Mouse (Mus musculus): ENCODE data around the gene Gm20489. TPM values are rescaled to one million over a fixed set of nuclear protein-coding genes. Genes with fewer than 3 reads are reported as not detected.

Gene Gm20489
- polyA plus RNA-seq, 1 experiment from 2014 or later: not detected

- H3K4me2 ChIP-seq (ENCODE audit: low read length): peak overlapping the region; percentile 44
- WGBS: 22% methylated on average over 6 of the region's 6 CpGs
- ATAC-seq (replicated peaks; ENCODE audit: low FRiP score, low TSS enrichment, low read depth) (no peak), DNase-seq (ENCODE audit: low spot score) (no peak)
- no peaks in the 10 kb centered on the region for H3K4me1 ChIP-seq (replicated peaks; ENCODE audit: control insufficient read depth, insufficient read depth, low read length)
- 0 out of 2 replicates have a peak overlapping the region, but pooled peaks have one; percentile 56 for H3K9ac ChIP-seq (ENCODE audit: low read length)
- H3K27me3 ChIP-seq (replicated peaks; ENCODE audit: control insufficient read depth, insufficient read depth, low read length): 0 out of 2 replicates have a peak, but pooled peaks cover 3% of the 10 kb centered on the region
- H3K9me3 ChIP-seq (ENCODE audit: control insufficient read depth, low read length): no peaks in the 10 kb centered on the region
- H3K4me3 ChIP-seq (ENCODE audit: low read depth, low read length): peak overlapping the region; percentile 48
- peaks cover 15% of the 10 kb centered on the region for H3K36me3 ChIP-seq (ENCODE audit: control insufficient read depth, insufficient read depth, low read length)
- H3K27ac ChIP-seq (ENCODE audit: low read depth): no peak overlapping the region
Measured at GRCm38 (mm10) chrX:101273410-101273809, 4.6 kb upstream of the Gm20489 start.

GRCm38 (mm10) chrX:101268025-101268754, 633 bp downstream of the Gm20489 start, which contains the start of gene Il2rg:
Gene Il2rg (minus strand): TSS chrX:101268255.
- no peak for ATAC-seq (replicated peaks; ENCODE audit: low FRiP score, low TSS enrichment, low read depth)
- H3K27ac ChIP-seq (ENCODE audit: low read depth): no peak within 1 kb of the TSS
- no peak for DNase-seq (ENCODE audit: low spot score)
- no peak within 1 kb of the TSS for H3K9ac ChIP-seq (ENCODE audit: low read length)
- no peaks in the 10 kb centered on the region for H3K36me3 ChIP-seq (ENCODE audit: control insufficient read depth, insufficient read depth, low read length)
- H3K4me3 ChIP-seq (ENCODE audit: low read depth, low read length): no peak within 1 kb of the TSS
- no peaks in the 10 kb centered on the region for H3K4me1 ChIP-seq (replicated peaks; ENCODE audit: control insufficient read depth, insufficient read depth, low read length)
- 44% methylated on average over 5 of the region's 5 CpGs for WGBS
- H3K9me3 ChIP-seq (ENCODE audit: control insufficient read depth, low read length): no peaks in the 10 kb centered on the region
- no peak within 1 kb of the TSS for H3K4me2 ChIP-seq (ENCODE audit: low read length)
- no peaks in the 10 kb centered on the region; the same call in 1 of the 2 replicates for H3K27me3 ChIP-seq (replicated peaks; ENCODE audit: control insufficient read depth, insufficient read depth, low read length)

GRCm38 (mm10) chrX:101266631-101267030, 2.2 kb downstream of the Gm20489 start:
- H3K4me2 ChIP-seq (ENCODE audit: low read length): no peak overlapping the region
- 81% methylated on average over 6 of the region's 6 CpGs for WGBS
- no peaks in the 10 kb centered on the region; the same call in 1 of the 2 replicates for H3K27me3 ChIP-seq (replicated peaks; ENCODE audit: control insufficient read depth, insufficient read depth, low read length)
- H3K36me3 ChIP-seq (ENCODE audit: control insufficient read depth, insufficient read depth, low read length): no peaks in the 10 kb centered on the region
- no peaks in the 10 kb centered on the region for H3K9me3 ChIP-seq (ENCODE audit: control insufficient read depth, low read length)
- H3K9ac ChIP-seq (ENCODE audit: low read length): no peak overlapping the region
- H3K4me3 ChIP-seq (ENCODE audit: low read depth, low read length): no peak overlapping the region
- no peak for DNase-seq (ENCODE audit: low spot score)
- H3K27ac ChIP-seq (ENCODE audit: low read depth): no peak overlapping the region
- no peak for ATAC-seq (replicated peaks; ENCODE audit: low FRiP score, low TSS enrichment, low read depth)
- H3K4me1 ChIP-seq (replicated peaks; ENCODE audit: control insufficient read depth, insufficient read depth, low read length): no peaks in the 10 kb centered on the region

- H3K4me2 ChIP-seq (ENCODE audit: low read length): no peak within 1 kb of the TSS
- no peaks in the 10 kb centered on the region; the same call in 1 of the 2 replicates for H3K27me3 ChIP-seq (replicated peaks; ENCODE audit: control insufficient read depth, insufficient read depth, low read length)
- H3K27ac ChIP-seq (ENCODE audit: low read depth): no peak within 1 kb of the TSS
- ATAC-seq (replicated peaks; ENCODE audit: low FRiP score, low TSS enrichment, low read depth) (no peak), DNase-seq (ENCODE audit: low spot score) (no peak)
- 88% methylated on average over 1 of the region's 1 CpGs for WGBS
- H3K4me3 ChIP-seq (ENCODE audit: low read depth, low read length): no peak within 1 kb of the TSS
- H3K36me3 ChIP-seq (ENCODE audit: control insufficient read depth, insufficient read depth, low read length): 0 out of 2 replicates have a peak, but pooled peaks cover 1% of the 10 kb centered on the region
- H3K4me1 ChIP-seq (replicated peaks; ENCODE audit: control insufficient read depth, insufficient read depth, low read length): 0 out of 2 replicates have a peak, but pooled peaks cover 5% of the 10 kb centered on the region
- H3K9me3 ChIP-seq (ENCODE audit: control insufficient read depth, low read length): no peaks in the 10 kb centered on the region
- H3K9ac ChIP-seq (ENCODE audit: low read length): no peak within 1 kb of the TSS
Measured at GRCm38 (mm10) chrX:101263892-101264291, 4.9 kb downstream of the Gm20489 start, which contains the start of gene Gm614. Gene Gm614 (minus strand): TSS chrX:101263992.

GRCm38 (mm10) chrX:101260441-101261325, 8.1 kb downstream of the Gm20489 start:
- DNase-seq (ENCODE audit: low spot score) (peak; percentile 58), ATAC-seq (replicated peaks; ENCODE audit: low FRiP score, low TSS enrichment, low read depth) (peak; percentile 81)
- peak overlapping the region; percentile 64 for H3K27ac ChIP-seq (ENCODE audit: low read depth)
- no peak overlapping the region for H3K9ac ChIP-seq (ENCODE audit: low read length)
- no peak overlapping the region for H3K4me3 ChIP-seq (ENCODE audit: low read depth, low read length)
- no peaks in the 10 kb centered on the region for H3K9me3 ChIP-seq (ENCODE audit: control insufficient read depth, low read length)
- 0 out of 2 replicates have a peak, but pooled peaks cover 2% of the 10 kb centered on the region for H3K27me3 ChIP-seq (replicated peaks; ENCODE audit: control insufficient read depth, insufficient read depth, low read length)
- H3K36me3 ChIP-seq (ENCODE audit: control insufficient read depth, insufficient read depth, low read length): 0 out of 2 replicates have a peak, but pooled peaks cover 6% of the 10 kb centered on the region
- H3K4me2 ChIP-seq (ENCODE audit: low read length): no peak overlapping the region
- H3K4me1 ChIP-seq (replicated peaks; ENCODE audit: control insufficient read depth, insufficient read depth, low read length): peaks cover 5% of the 10 kb centered on the region; the same call in 1 of the 2 replicates
- WGBS: 11% methylated on average over 10 of the region's 13 CpGs

GRCm38 (mm10) chrX:101256603-101257002, 12.2 kb downstream of the Gm20489 start:
- H3K4me3 ChIP-seq (ENCODE audit: low read depth, low read length): no peak overlapping the region
- H3K36me3 ChIP-seq (ENCODE audit: control insufficient read depth, insufficient read depth, low read length): 0 out of 2 replicates have a peak, but pooled peaks cover 6% of the 10 kb centered on the region
- H3K27ac ChIP-seq (ENCODE audit: low read depth): no peak overlapping the region
- 0 out of 2 replicates have a peak, but pooled peaks cover 6% of the 10 kb centered on the region for H3K27me3 ChIP-seq (replicated peaks; ENCODE audit: control insufficient read depth, insufficient read depth, low read length)
- DNase-seq (ENCODE audit: low spot score) (no peak), ATAC-seq (replicated peaks; ENCODE audit: low FRiP score, low TSS enrichment, low read depth) (no peak)
- no peak overlapping the region for H3K9ac ChIP-seq (ENCODE audit: low read length)
- no peak overlapping the region; the same call in 1 of the 2 replicates for H3K4me2 ChIP-seq (ENCODE audit: low read length)
- H3K9me3 ChIP-seq (ENCODE audit: control insufficient read depth, low read length): no peaks in the 10 kb centered on the region
- H3K4me1 ChIP-seq (replicated peaks; ENCODE audit: control insufficient read depth, insufficient read depth, low read length): peaks cover 5% of the 10 kb centered on the region; the same call in 1 of the 2 replicates
- 82% methylated on average over 13 of the region's 13 CpGs for WGBS

- 15% methylated on average over 26 of the region's 26 CpGs for WGBS
- H3K4me1 ChIP-seq (replicated peaks; ENCODE audit: control insufficient read depth, insufficient read depth, low read length): no peaks in the 10 kb centered on the region; the same call in 1 of the 2 replicates
- peak overlapping the region; percentile 49 for H3K4me3 ChIP-seq (ENCODE audit: low read depth, low read length)
- H3K36me3 ChIP-seq (ENCODE audit: control insufficient read depth, insufficient read depth, low read length): 0 out of 2 replicates have a peak, but pooled peaks cover 6% of the 10 kb centered on the region
- H3K27ac ChIP-seq (ENCODE audit: low read depth): peak overlapping the region; percentile 38; the same call in 1 of the 2 replicates
- H3K9ac ChIP-seq (ENCODE audit: low read length): peak overlapping the region; percentile 46
- DNase-seq (ENCODE audit: low spot score) (peak; percentile 65), ATAC-seq (replicated peaks; ENCODE audit: low FRiP score, low TSS enrichment, low read depth) (no peak; the same call in 1 of the 2 replicates)
- no peaks in the 10 kb centered on the region for H3K9me3 ChIP-seq (ENCODE audit: control insufficient read depth, low read length)
- H3K4me2 ChIP-seq (ENCODE audit: low read length): peak overlapping the region; percentile 59
- 0 out of 2 replicates have a peak, but pooled peaks cover 6% of the 10 kb centered on the region for H3K27me3 ChIP-seq (replicated peaks; ENCODE audit: control insufficient read depth, insufficient read depth, low read length)
Measured at GRCm38 (mm10) chrX:101254740-101255139, 14.1 kb downstream of the Gm20489 start.
